Mouse (Mus musculus): Measurements from ENCODE around the gene Gm20388. TPM values are rescaled to one million over a fixed set of nuclear protein-coding genes. Genes with fewer than 3 reads are reported as not detected.

The Gm20388 gene
- polyA plus RNA-seq, 1 experiment from 2014 or later = 5.5 TPM

GRCm38 (mm10) chr8:122811870-122812494 lies 2901.3 kb downstream of the Gm20388 start:
- no peak for DNase-seq (ENCODE audit: extremely low spot score, low spot score)

GRCm38 (mm10) chr8:122812610-122813250 lies 2902.1 kb downstream of the Gm20388 start:
- H3K27me3 ChIP-seq (ENCODE audit: poor library complexity, severe bottlenecking) = peaks cover 83% of the 10 kb centered on the region
- DNase-seq (ENCODE audit: extremely low spot score, low spot score) = no peak
- H3K4me1 ChIP-seq = peaks cover 36% of the 10 kb centered on the region
- H3K36me3 ChIP-seq (replicated peaks) = peaks cover 34% of the 10 kb centered on the region
- WGBS = 83% methylated on average over 14 of the region's 14 CpGs
- no peak overlapping the region for H3K4me3 ChIP-seq
- H3K9me3 ChIP-seq = no peaks in the 10 kb centered on the region
- H3K27ac ChIP-seq = 0 out of 2 replicates have a peak overlapping the region, but pooled peaks have one; percentile 11

More at GRCm38 (mm10) chr8:122811870-122812494, 2901.3 kb downstream of the Gm20388 start:
- Histone ChIP-seq H3K27me3 (ENCODE audit: poor library complexity, severe bottlenecking) (peaks cover 86% of the 10 kb centered on the region), H3K9me3 (no peaks in the 10 kb centered on the region), H3K36me3 (replicated peaks) (peaks cover 31% of the 10 kb centered on the region), H3K4me1 (peaks cover 33% of the 10 kb centered on the region), H3K27ac (0 out of 2 replicates have a peak overlapping the region, but pooled peaks have one; percentile 37), H3K4me3 (no peak overlapping the region)
- 92% methylated on average over 16 of the region's 16 CpGs for WGBS

GRCm38 (mm10) chr8:122814608-122815007 lies 2904.0 kb downstream of the Gm20388 start:
- H3K4me1 ChIP-seq = peaks cover 47% of the 10 kb centered on the region
- H3K27me3 ChIP-seq (ENCODE audit: poor library complexity, severe bottlenecking) = peaks cover 73% of the 10 kb centered on the region
- H3K4me3 ChIP-seq = no peak overlapping the region
- peak; percentile 34 for DNase-seq (ENCODE audit: extremely low spot score, low spot score)
- WGBS = 11% methylated on average over 7 of the region's 7 CpGs
- H3K36me3 ChIP-seq (replicated peaks) = peaks cover 37% of the 10 kb centered on the region
- no peaks in the 10 kb centered on the region for H3K9me3 ChIP-seq
- peak overlapping the region; percentile 52 for H3K27ac ChIP-seq

GRCm38 (mm10) chr8:122816965-122817364 lies 2906.3 kb downstream of the Gm20388 start:
- H3K27ac ChIP-seq = no peak overlapping the region

GRCm38 (mm10) chr8:122817724-122818496 lies 2907.3 kb downstream of the Gm20388 start:
- peaks cover 47% of the 10 kb centered on the region for H3K4me1 ChIP-seq

More at GRCm38 (mm10) chr8:122816965-122817364, 2906.3 kb downstream of the Gm20388 start:
- WGBS = 87% methylated on average over 6 of the region's 6 CpGs
- Histone ChIP-seq H3K9me3 (no peaks in the 10 kb centered on the region), H3K36me3 (replicated peaks) (peaks cover 28% of the 10 kb centered on the region), H3K4me3 (no peak overlapping the region), H3K27me3 (ENCODE audit: poor library complexity, severe bottlenecking) (peaks cover 52% of the 10 kb centered on the region), H3K4me1 (peaks cover 47% of the 10 kb centered on the region)
- DNase-seq (ENCODE audit: extremely low spot score, low spot score) = no peak

GRCm38 (mm10) chr8:122819776-122820175 lies 2909.1 kb downstream of the Gm20388 start:
- 88% methylated on average over 11 of the region's 11 CpGs for WGBS
- no peaks in the 10 kb centered on the region for H3K9me3 ChIP-seq
- no peak for DNase-seq (ENCODE audit: extremely low spot score, low spot score)
- H3K4me3 ChIP-seq = no peak overlapping the region
- no peak overlapping the region for H3K27ac ChIP-seq
- H3K27me3 ChIP-seq (ENCODE audit: poor library complexity, severe bottlenecking) = peaks cover 25% of the 10 kb centered on the region
- H3K36me3 ChIP-seq (replicated peaks) = peaks cover 10% of the 10 kb centered on the region
- peaks cover 37% of the 10 kb centered on the region for H3K4me1 ChIP-seq

More at GRCm38 (mm10) chr8:122817724-122818496, 2907.3 kb downstream of the Gm20388 start:
- H3K27ac ChIP-seq = peak overlapping the region; percentile 46
- H3K4me3 ChIP-seq = no peak overlapping the region
- no peaks in the 10 kb centered on the region for H3K9me3 ChIP-seq
- peaks cover 42% of the 10 kb centered on the region for H3K27me3 ChIP-seq (ENCODE audit: poor library complexity, severe bottlenecking)
- WGBS = 41% methylated on average over 13 of the region's 13 CpGs
- no peak for DNase-seq (ENCODE audit: extremely low spot score, low spot score)
- peaks cover 21% of the 10 kb centered on the region for H3K36me3 ChIP-seq (replicated peaks)

- H3K27ac ChIP-seq = 0 out of 2 replicates have a peak overlapping the region, but pooled peaks have one; percentile 7
- H3K4me1 ChIP-seq = peaks cover 26% of the 10 kb centered on the region
- DNase-seq (ENCODE audit: extremely low spot score, low spot score) = no peak
- 46% methylated on average over 5 of the region's 5 CpGs for WGBS
- peaks cover 13% of the 10 kb centered on the region; the same call in 1 of the 2 replicates for H3K27me3 ChIP-seq (ENCODE audit: poor library complexity, severe bottlenecking)
- no peaks in the 10 kb centered on the region for H3K9me3 ChIP-seq
- H3K4me3 ChIP-seq = no peak overlapping the region
- H3K36me3 ChIP-seq (replicated peaks) = no peaks in the 10 kb centered on the region
Measured at GRCm38 (mm10) chr8:122824571-122824970, 2913.9 kb downstream of the Gm20388 start.

GRCm38 (mm10) chr8:122824986-122825385 lies 2914.3 kb downstream of the Gm20388 start:
- WGBS = 74% methylated on average over 9 of the region's 9 CpGs
- H3K4me1 ChIP-seq = peaks cover 26% of the 10 kb centered on the region
- H3K9me3 ChIP-seq = no peaks in the 10 kb centered on the region
- no peak for DNase-seq (ENCODE audit: extremely low spot score, low spot score)
- H3K36me3 ChIP-seq (replicated peaks) = no peaks in the 10 kb centered on the region
- peaks cover 13% of the 10 kb centered on the region; the same call in 1 of the 2 replicates for H3K27me3 ChIP-seq (ENCODE audit: poor library complexity, severe bottlenecking)
- H3K4me3 ChIP-seq = no peak overlapping the region
- 0 out of 2 replicates have a peak overlapping the region, but pooled peaks have one; percentile 7 for H3K27ac ChIP-seq

- DNase-seq (ENCODE audit: extremely low spot score, low spot score) = no peak
- Histone ChIP-seq H3K36me3 (replicated peaks) (no peaks in the 10 kb centered on the region), H3K27me3 (ENCODE audit: poor library complexity, severe bottlenecking) (peaks cover 13% of the 10 kb centered on the region; the same call in 1 of the 2 replicates), H3K4me3 (no peak overlapping the region), H3K4me1 (peaks cover 26% of the 10 kb centered on the region), H3K9me3 (no peaks in the 10 kb centered on the region), H3K27ac (no peak overlapping the region)
- 79% methylated on average over 8 of the region's 8 CpGs for WGBS
Measured at GRCm38 (mm10) chr8:122825408-122825807, 2914.8 kb downstream of the Gm20388 start.

- Histone ChIP-seq H3K9me3 (no peaks in the 10 kb centered on the region), H3K36me3 (replicated peaks) (no peaks in the 10 kb centered on the region), H3K4me1 (peaks cover 21% of the 10 kb centered on the region), H3K27me3 (ENCODE audit: poor library complexity, severe bottlenecking) (peaks cover 17% of the 10 kb centered on the region; the same call in 1 of the 2 replicates), H3K4me3 (no peak overlapping the region), H3K27ac (no peak overlapping the region)
- WGBS = 87% methylated on average over 3 of the region's 3 CpGs
- DNase-seq (ENCODE audit: extremely low spot score, low spot score) = no peak
Measured at GRCm38 (mm10) chr8:122829396-122829795, 2918.8 kb downstream of the Gm20388 start.

- H3K9me3 ChIP-seq = no peaks in the 10 kb centered on the region
- peaks cover 12% of the 10 kb centered on the region for H3K4me1 ChIP-seq
- H3K36me3 ChIP-seq (replicated peaks) = no peaks in the 10 kb centered on the region
- WGBS = 47% methylated on average over 8 of the region's 8 CpGs
- no peak overlapping the region for H3K4me3 ChIP-seq
- H3K27me3 ChIP-seq (ENCODE audit: poor library complexity, severe bottlenecking) = peaks cover 17% of the 10 kb centered on the region; the same call in 1 of the 2 replicates
- H3K27ac ChIP-seq = no peak overlapping the region
- DNase-seq (ENCODE audit: extremely low spot score, low spot score) = peak; percentile 85
Measured at GRCm38 (mm10) chr8:122830349-122831061, 2919.9 kb downstream of the Gm20388 start.

GRCm38 (mm10) chr8:122834416-122834815 lies 2923.8 kb downstream of the Gm20388 start:
- no peak for DNase-seq (ENCODE audit: extremely low spot score, low spot score)
- H3K36me3 ChIP-seq (replicated peaks) = no peaks in the 10 kb centered on the region
- no peaks in the 10 kb centered on the region for H3K9me3 ChIP-seq
- no peak overlapping the region for H3K4me3 ChIP-seq
- H3K4me1 ChIP-seq = no peaks in the 10 kb centered on the region; the same call in 1 of the 2 replicates
- no peak overlapping the region for H3K27ac ChIP-seq
- peaks cover 6% of the 10 kb centered on the region; the same call in 1 of the 2 replicates for H3K27me3 ChIP-seq (ENCODE audit: poor library complexity, severe bottlenecking)
- 88% methylated on average over 8 of the region's 8 CpGs for WGBS
